Mouse (Mus musculus) thymus, postnatal 25 days (tissue): ENCODE data around the gene Cacnb4.

Source experiments
- DNase-seq: peaks from one replicate; pipeline ENCODE4 v3.0.0; 2022

The Cacnb4 gene

DNA sequence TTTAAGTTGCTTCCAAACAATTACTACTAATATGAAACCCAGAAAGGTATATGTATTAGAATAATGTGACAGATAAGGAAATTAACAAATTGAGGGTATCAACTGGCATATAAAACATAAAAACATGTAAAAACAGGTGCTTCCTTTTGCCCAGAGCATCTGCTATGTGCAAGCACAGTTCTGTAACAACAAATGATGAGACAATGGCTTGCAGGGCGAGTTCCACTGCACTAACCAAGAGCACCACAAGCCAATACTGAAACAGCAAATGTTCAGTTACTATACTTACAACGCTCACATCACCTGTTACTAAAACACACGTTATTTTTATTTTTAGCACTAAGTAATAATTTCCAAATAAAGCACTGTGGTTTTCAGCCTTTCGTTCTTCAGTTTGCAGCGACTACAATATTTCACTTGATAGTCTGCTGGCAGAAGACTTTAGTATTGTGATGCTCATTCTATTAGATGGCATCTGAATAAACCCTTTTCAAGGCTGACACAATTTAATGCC lies 264.1 kb downstream of the Cacnb4 start:
- DNase-seq: no peak

DNA sequence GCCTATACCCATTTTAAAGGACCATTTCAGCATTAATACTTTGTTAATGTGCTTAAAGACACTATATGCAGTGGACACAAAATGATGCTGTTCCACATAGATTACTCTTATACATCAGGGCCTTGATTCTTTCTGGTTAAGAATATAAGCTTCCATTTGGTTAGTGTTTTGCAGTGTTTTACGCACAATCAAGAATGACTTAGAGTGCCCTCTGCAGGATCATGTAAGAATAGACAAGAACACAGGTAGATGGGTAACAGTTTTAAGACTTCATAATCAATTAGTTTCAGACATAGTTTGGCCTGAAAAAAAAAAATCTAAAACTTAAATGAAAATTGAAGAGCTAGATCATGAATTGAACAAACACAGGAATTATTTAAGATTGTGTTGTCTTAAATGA lies 270.2 kb downstream of the Cacnb4 start:
- no peak for DNase-seq

DNA sequence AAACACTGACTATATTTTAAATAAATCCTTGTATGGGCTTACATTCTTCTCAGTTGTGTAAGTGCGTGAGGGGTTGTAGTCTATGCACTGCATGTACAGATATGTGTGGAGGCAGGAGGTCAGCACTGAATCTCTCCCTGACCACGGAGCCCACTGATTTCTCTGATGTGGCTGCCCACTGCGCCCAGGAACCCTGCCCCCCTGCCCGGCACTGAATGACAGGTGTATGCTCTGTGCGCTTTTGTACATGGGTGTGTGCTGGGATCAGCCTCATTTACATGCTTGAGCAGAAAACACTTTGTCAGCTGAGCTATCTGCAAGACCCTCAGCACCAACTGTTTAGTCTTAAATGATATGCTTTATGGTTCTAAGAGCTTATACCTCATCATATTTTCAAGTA lies 271.4 kb downstream of the Cacnb4 start:
- DNase-seq: no peak

DNA sequence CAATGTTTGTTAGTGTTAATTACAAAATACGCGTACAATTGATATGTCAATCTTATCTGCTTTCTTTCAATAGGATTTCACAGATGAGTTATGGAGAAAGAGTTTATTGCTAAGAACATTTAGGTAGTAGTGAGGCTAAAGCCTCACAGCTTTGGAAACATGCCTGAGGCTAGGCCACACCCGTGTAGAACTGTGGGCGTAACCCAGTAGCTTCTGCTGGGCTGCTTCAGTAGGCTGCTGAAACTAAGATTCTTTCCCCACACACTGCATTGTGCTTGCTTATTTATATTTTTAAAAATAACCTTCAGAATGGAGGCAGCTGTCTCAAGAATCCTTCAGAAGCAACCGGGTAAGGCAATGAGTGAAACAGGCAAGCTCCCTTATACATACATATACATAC lies 282.1 kb downstream of the Cacnb4 start:
- no peak for DNase-seq

DNA sequence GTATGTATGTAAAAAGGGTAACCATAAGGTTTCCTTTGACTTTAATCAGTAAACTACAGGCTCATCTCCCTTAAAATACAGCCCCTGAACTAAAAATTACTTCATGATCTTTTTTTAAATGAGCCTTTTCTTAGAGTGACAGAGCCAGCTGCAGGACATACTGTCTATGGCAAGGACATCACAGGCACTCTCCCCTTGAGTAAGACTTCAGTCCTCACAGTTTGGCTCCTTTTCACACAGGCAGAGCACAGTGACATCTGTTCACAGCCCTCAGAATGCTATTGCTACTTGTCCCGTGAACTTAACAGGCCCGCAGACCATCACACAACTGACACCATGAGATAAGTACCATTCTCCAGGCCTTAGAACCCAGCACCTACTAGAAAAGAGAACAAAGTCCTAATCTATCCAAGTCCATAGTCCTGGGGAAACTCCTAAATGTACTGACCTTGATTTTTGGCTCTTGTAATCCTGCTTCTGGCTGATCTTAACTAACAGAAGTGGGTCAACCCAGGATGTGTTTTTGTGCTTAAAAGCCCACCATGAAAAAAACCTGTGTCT lies 286.1 kb downstream of the Cacnb4 start:
- DNase-seq: no peak

DNA sequence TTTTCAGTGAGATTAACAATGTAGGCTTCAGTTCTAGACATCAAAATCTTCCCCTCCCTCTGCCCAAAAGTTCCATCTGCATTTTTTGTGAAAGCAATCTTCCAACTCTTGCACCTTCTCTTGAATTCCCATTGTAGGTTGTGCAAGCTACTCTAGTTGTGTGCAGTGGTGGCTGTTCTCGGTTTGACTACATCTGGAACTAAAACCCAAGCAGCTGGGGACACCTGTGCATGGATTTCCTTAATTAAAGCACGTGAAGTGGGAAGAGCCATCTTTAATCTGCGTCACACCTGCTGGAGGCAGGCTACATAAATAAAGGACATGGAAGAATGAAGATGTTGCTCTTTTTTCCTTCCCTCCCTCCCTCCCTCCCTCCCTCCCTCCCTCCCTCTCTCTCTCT lies 286.7 kb downstream of the Cacnb4 start:
- no peak for DNase-seq

DNA sequence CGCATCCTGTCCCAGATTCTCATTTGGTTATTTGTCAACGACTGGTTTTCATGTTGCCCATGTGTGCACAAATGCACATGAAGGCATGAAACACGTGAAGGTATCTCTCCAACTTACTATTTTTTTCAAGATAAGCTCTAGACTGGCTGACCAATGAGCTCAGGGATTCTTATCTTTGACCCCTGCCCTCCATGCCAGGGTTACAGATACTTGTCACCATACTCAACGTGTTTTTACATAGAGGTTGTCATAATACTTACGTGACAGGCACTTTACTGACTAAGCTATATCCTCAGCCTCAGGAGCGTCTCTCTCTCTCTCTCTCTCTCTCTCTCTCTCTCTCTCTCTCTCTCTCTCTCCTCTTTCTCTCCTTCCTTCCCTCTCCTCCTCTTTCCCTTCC lies 290.2 kb downstream of the Cacnb4 start:
- no peak for DNase-seq

DNA sequence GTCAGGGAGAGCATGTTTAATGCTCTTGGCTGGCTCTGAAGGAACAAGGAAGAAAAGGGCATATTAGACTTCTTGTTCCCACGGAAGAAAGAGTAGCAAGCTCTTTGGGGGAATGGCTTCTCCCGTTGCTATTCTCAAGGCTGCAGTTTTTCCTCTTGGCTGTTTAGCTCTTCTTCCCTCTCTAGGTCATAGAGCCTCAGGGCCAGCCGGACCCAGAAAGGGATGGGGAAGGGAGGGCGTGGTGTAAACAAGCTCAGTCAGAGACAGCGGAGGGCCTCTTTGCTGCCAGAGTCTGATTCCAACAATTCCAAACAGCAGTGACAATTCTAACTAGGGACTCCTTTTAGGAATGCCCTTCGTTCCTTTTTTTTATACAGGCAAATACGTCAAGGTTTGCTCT lies 290.6 kb downstream of the Cacnb4 start:
- no peak for DNase-seq

DNA sequence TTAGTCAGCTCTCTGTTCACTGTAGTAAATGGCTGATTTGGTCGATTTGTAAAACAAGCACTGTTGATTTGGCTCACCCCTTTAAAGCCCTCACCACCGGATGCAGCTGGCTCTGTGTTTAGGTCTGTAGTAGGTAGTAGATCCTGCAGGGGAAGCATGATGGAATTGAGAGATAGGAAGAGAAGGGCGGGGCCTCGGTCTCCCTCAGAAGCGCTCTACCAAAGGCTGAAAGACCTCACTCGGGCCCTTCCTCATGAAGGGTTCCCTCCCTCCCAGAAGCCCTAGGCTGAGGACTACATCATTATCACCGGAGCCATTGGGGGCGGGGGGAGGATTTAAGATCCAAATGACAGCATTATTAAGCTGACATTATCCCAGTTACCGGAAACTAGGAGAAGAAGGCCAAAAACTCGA lies 297.8 kb downstream of the Cacnb4 start:
- DNase-seq: peak; percentile 51

DNA sequence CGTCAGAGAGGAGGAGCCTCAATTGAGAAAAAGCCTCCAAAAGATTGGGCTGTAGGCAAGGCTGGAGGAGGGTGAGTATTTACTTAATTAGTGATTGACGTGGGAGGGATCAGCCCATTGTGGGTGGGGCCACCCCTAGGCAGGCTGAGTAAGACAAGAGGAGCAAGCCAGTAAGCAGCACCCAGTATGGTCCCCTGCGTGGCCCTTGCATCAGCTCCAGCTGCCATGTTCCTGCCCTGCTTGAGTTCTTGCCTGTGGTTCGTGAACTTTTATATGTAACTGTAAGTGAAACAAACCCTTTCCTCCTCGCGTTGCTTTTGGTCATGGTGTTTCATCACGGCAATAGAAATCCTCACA lies 298.2 kb downstream of the Cacnb4 start, which contains the start of gene Neb:
Neb (minus strand) TSS at position 27 of the 357 bp plus-strand sequence.
- no peak for DNase-seq
